8 mouse cellular contexts compared by ENCODE assay signal in the genomic region with DNA sequence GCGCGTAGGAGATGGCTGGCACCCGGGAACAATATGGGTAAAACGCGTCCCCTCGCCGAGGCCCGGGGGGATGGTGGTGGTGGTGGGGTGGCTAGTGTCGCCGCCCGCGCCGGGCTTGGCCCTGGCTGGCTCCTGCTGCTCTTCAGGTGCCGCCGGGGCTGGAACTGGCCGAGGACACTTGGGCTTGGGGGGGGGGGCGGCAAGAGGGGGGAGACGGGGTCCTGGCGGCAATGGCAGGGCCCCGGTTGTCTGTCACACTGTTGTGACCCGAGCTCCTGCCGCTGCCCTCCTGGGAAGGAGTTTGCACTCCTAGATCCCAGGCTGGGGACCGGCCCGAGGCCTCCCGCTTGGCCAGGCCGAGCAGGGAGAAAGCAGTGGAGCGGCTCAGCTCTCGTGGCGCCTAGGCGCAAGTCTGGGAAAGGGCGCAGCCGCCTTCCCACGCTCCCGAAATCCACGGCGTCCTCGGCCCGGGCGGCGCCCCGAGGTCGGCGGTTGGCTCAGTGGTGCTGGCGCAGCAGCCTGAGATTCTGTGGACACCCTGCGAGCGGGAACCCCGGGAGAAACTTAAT. TPM values are rescaled to one million over a fixed set of nuclear protein-coding genes. Genes with fewer than 3 reads are reported as not detected.
DNase-seq lines count a peak whose midpoint lies in the region; ATAC-seq and TF ChIP-seq lines count a peak whose summit lies in the region.

No protein-coding gene starts in this region.

- no peak for ATAC-seq in limb, embryonic 15.5 days (ENCODE audit: insufficient number of reproducible peaks, low FRiP score, low TSS enrichment, low read depth)
- ATAC-seq in neural tube, embryonic 12.5 days (ENCODE audit: low FRiP score, low read depth): peak; percentile 65

- peak overlapping the region; percentile 57 for H3K4me2 ChIP-seq in limb, embryonic 15.5 days
- peak overlapping the region; percentile 66 for H3K4me2 ChIP-seq in neural tube, embryonic 12.5 days (replicated peaks)

- TF ChIP-seq POLR2A in thymus, adult 2 months (IDR thresholded peaks at IDR 0.05; ENCODE audit: control insufficient read depth, extremely low read depth, insufficient read depth, low read length, poor library complexity): no peak

- H3K4me3 ChIP-seq in thymus, adult 2 months (ENCODE audit: control insufficient read depth, insufficient read depth, low read length): peak overlapping the region; percentile 27
- H3K4me3 ChIP-seq in embryonic facial prominence, embryonic 10.5 days: peak overlapping the region; percentile 63
- peak overlapping the region; percentile 55 for H3K4me3 ChIP-seq in limb, embryonic 15.5 days
- H3K4me3 ChIP-seq in neural tube, embryonic 12.5 days: peak overlapping the region; percentile 51

- H3K9ac ChIP-seq in limb, embryonic 15.5 days: peak overlapping the region; percentile 47
- peak overlapping the region; percentile 65 for H3K9ac ChIP-seq in neural tube, embryonic 12.5 days

- DNase-seq in thymus, adult 2 months: no peak
- DNase-seq in thymus, postnatal 25 days: no peak
- peak; percentile 53 for DNase-seq in embryonic facial prominence, embryonic 10.5 days (ENCODE audit: low spot score)
- peak; percentile 34 to 57 for DNase-seq in heart, adult 18-20 months
- peak; percentile 18 for DNase-seq in kidney, adult 11 months
- peak; percentile 17 for DNase-seq in urinary bladder, postnatal 25 days (ENCODE audit: low spot score)

- H3K9me3 ChIP-seq in embryonic facial prominence, embryonic 10.5 days: no peaks in the 10 kb centered on the region
- H3K9me3 ChIP-seq in limb, embryonic 15.5 days: no peaks in the 10 kb centered on the region
- no peaks in the 10 kb centered on the region for H3K9me3 ChIP-seq in neural tube, embryonic 12.5 days

- no peak overlapping the region for H3K27ac ChIP-seq in thymus, adult 2 months (ENCODE audit: control insufficient read depth, insufficient read depth, low read length)
- H3K27ac ChIP-seq in embryonic facial prominence, embryonic 10.5 days (replicated peaks): peak overlapping the region; percentile 73
- H3K27ac ChIP-seq in limb, embryonic 15.5 days: peak overlapping the region; percentile 77
- H3K27ac ChIP-seq in neural tube, embryonic 12.5 days: no peak overlapping the region

- H3K27me3 ChIP-seq in thymus, adult 2 months (ENCODE audit: control insufficient read depth, insufficient read depth, low read length): no peaks in the 10 kb centered on the region
- H3K27me3 ChIP-seq in embryonic facial prominence, embryonic 10.5 days (replicated peaks; ENCODE audit: low read depth, poor library complexity, severe bottlenecking): peaks cover 97% of the 10 kb centered on the region
- peaks cover 46% of the 10 kb centered on the region for H3K27me3 ChIP-seq in limb, embryonic 15.5 days
- H3K27me3 ChIP-seq in neural tube, embryonic 12.5 days (replicated peaks): peaks cover 16% of the 10 kb centered on the region

- TF ChIP-seq CTCF in thymus, adult 2 months (IDR thresholded peaks at IDR 0.05; ENCODE audit: borderline replicate concordance, control insufficient read depth, extremely low read depth, insufficient read depth, low read length, poor library complexity): no peak

- WGBS in thymus, adult 2 months: 3% methylated on average over 25 of the region's 47 CpGs
- 15% methylated on average over 46 of the region's 47 CpGs for WGBS in embryonic facial prominence, embryonic 10.5 days
- 13% methylated on average over 39 of the region's 47 CpGs for WGBS in limb, embryonic 15.5 days
- 20% methylated on average over 37 of the region's 47 CpGs for WGBS in neural tube, embryonic 12.5 days

- no peaks in the 10 kb centered on the region for H3K36me3 ChIP-seq in thymus, adult 2 months (ENCODE audit: control insufficient read depth, insufficient read depth, low read length)
- no peaks in the 10 kb centered on the region for H3K36me3 ChIP-seq in embryonic facial prominence, embryonic 10.5 days (replicated peaks)
- H3K36me3 ChIP-seq in limb, embryonic 15.5 days: no peaks in the 10 kb centered on the region
- no peaks in the 10 kb centered on the region for H3K36me3 ChIP-seq in neural tube, embryonic 12.5 days

- no peaks in the 10 kb centered on the region for H3K4me1 ChIP-seq in thymus, adult 2 months (replicated peaks; ENCODE audit: control insufficient read depth, insufficient read depth, low read length)
- H3K4me1 ChIP-seq in embryonic facial prominence, embryonic 10.5 days: no peaks in the 10 kb centered on the region
- H3K4me1 ChIP-seq in limb, embryonic 15.5 days: no peaks in the 10 kb centered on the region
- no peaks in the 10 kb centered on the region for H3K4me1 ChIP-seq in neural tube, embryonic 12.5 days

RNA-seq across cellular contexts. Expression of gene Mid2, which starts 0.9 kb away (rescaled TPM):
- polyA plus RNA-seq in thymus, adult 2 months (2012; rRNA removed): 2.9 and 3.1 TPM in 2 replicates
- 1.7 and 1.8 TPM in 2 replicates for polyA plus RNA-seq in embryonic facial prominence, embryonic 10.5 days (2016; fragmentation: Nextera tagmentation; extraction: Ambion mirVana)
- total RNA-seq in heart, adult 18-20 months (2021): 10 to 100 TPM; 14.0 to 14.5 TPM
- polyA plus RNA-seq in limb, embryonic 15.5 days (2015; fragmentation: Nextera tagmentation; extraction: Ambion mirVana): 6.3 and 7.4 TPM in 2 replicates
- 3.5 and 5.6 TPM in 2 replicates for polyA plus RNA-seq in neural tube, embryonic 12.5 days (2016; fragmentation: Nextera tagmentation; extraction: Ambion mirVana)

Comparison
In these comparisons a context has a peak if more than half of its experiments do, and no peak if none do; other contexts are left out.
1. DNase-seq: peak in embryonic facial prominence, embryonic 10.5 days (single experiment), heart, adult 18-20 months (2 of 2), kidney, adult 11 months (single experiment) and urinary bladder, postnatal 25 days (single experiment); none in thymus, adult 2 months (single experiment) and thymus, postnatal 25 days (single experiment).
2. H3K27ac ChIP-seq: peak in embryonic facial prominence, embryonic 10.5 days (single experiment) and limb, embryonic 15.5 days (single experiment); none in thymus, adult 2 months (single experiment) and neural tube, embryonic 12.5 days (single experiment).
3. Peak in every context shown above with its lines, with median percentiles within 50 percentile points of each other: H3K4me3 ChIP-seq.